ENCODE assay signal across 28 mouse cellular contexts in the genomic region with DNA sequence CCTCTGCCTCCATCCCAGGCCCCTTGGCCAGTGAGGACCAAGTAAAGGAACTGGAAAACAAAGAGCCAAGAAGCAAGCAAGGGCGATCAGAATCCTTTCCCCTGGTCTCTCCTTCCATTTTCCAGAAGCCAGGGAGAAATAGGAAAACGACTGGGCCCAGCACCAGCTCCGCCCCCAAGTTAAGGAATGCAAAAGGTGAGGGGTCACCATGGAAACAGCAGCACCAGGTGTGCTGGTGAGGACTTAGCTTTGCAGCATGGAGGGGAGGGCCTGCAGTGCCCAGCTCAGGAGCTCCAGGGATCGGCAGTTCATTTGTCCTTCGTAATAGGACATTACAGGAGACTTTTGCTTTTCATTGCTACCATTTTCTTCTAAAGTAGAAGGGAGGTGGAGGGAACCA. TPM values are rescaled to one million over a fixed set of nuclear protein-coding genes. Genes with fewer than 3 reads are reported as not detected.
DNase-seq lines count a peak whose midpoint lies in the region; ATAC-seq and TF ChIP-seq lines count a peak whose summit lies in the region.
"Had no signal": no experiment of that assay in that cellular context is flagged by ENCODE, and none has a peak within 500 bp of the region (broad histone marks: within the 10 kb centered on the region; RNA-seq: fewer than 3 reads in every experiment).

No protein-coding gene starts in this region.

- H3K4me1 ChIP-seq in lung, postnatal 0 days (ENCODE audit: insufficient read depth, low read depth, low read length): peaks cover 19% of the 10 kb centered on the region; the same call in 1 of the 2 replicates
- H3K4me1 ChIP-seq in stomach, postnatal 0 days (replicated peaks; ENCODE audit: control insufficient read depth, insufficient read depth): 0 out of 2 replicates have a peak, but pooled peaks cover 5% of the 10 kb centered on the region

- no peaks in the 10 kb centered on the region for H3K9me3 ChIP-seq in lung, postnatal 0 days (ENCODE audit: low read length)
- H3K9me3 ChIP-seq in stomach, postnatal 0 days (ENCODE audit: control insufficient read depth, low read length): no peaks in the 10 kb centered on the region
- H3K9me3 ChIP-seq: embryonic facial prominence, embryonic 15.5 days; intestine, embryonic 15.5 days; limb, embryonic 13.5 days; liver, embryonic 13.5 days; megakaryocyte, embryonic 14.5 days; midbrain, embryonic 15.5 days; neural tube, embryonic 12.5 days had no signal

- H3K4me2 ChIP-seq in lung, postnatal 0 days (replicated peaks; ENCODE audit: low read depth, low read length): no peak overlapping the region
- no peak overlapping the region for H3K4me2 ChIP-seq in stomach, postnatal 0 days (replicated peaks; ENCODE audit: low read depth)
- H3K4me2 ChIP-seq: embryonic facial prominence, embryonic 15.5 days; heart, embryonic 11.5 days; intestine, embryonic 15.5 days; limb, embryonic 13.5 days; liver, embryonic 13.5 days; midbrain, embryonic 15.5 days; neural tube, embryonic 12.5 days had no signal

- TF ChIP-seq EP300 in lung, postnatal 0 days (IDR thresholded peaks at IDR 0.05): no peak
- TF ChIP-seq EP300 in stomach, postnatal 0 days (optimal IDR thresholded peaks at IDR 0.05): no peak

- no peaks in the 10 kb centered on the region for H3K27me3 ChIP-seq in lung, postnatal 0 days (replicated peaks; ENCODE audit: insufficient read depth, low read length)
- H3K27me3 ChIP-seq in stomach, postnatal 0 days (ENCODE audit: control insufficient read depth, insufficient read depth, low read length): no peaks in the 10 kb centered on the region
- H3K27me3 ChIP-seq: embryonic facial prominence, embryonic 15.5 days; intestine, embryonic 15.5 days; limb, embryonic 13.5 days; neural tube, embryonic 12.5 days; Patski had no signal

- no peak for TF ChIP-seq CTCF in lung, postnatal 0 days (IDR thresholded peaks at IDR 0.05)
- no peak for TF ChIP-seq CTCF in stomach, postnatal 0 days (IDR thresholded peaks at IDR 0.05; ENCODE audit: low read depth)

- no peak overlapping the region for H3K9ac ChIP-seq in lung, postnatal 0 days (replicated peaks; ENCODE audit: low read depth)
- no peak overlapping the region for H3K9ac ChIP-seq in stomach, postnatal 0 days (ENCODE audit: low read length)
- H3K9ac ChIP-seq: embryonic facial prominence, embryonic 15.5 days; intestine, embryonic 15.5 days; limb, embryonic 13.5 days; liver, embryonic 13.5 days; midbrain, embryonic 15.5 days; neural tube, embryonic 12.5 days had no signal

- 0 out of 2 replicates have a peak, but pooled peaks have one; percentile 27 for ATAC-seq in lung, postnatal 0 days
- no peak for ATAC-seq in stomach, postnatal 0 days (ENCODE audit: low FRiP score, low TSS enrichment)
- ATAC-seq: activated CD4-positive, CD25-positive, alpha-beta regulatory T cell, adult 4 months; forebrain, embryonic 14.5 days; hindbrain, embryonic 16.5 days; intestine, embryonic 15.5 days; midbrain, embryonic 15.5 days; Patski had no signal

- H3K27ac ChIP-seq in lung, postnatal 0 days (ENCODE audit: low read length): no peak overlapping the region
- no peak overlapping the region for H3K27ac ChIP-seq in stomach, postnatal 0 days (replicated peaks)
- H3K27ac ChIP-seq: embryonic facial prominence, embryonic 15.5 days; intestine, embryonic 15.5 days; limb, embryonic 13.5 days; liver, embryonic 13.5 days; midbrain, embryonic 15.5 days; neural tube, embryonic 12.5 days had no signal

- no peak overlapping the region for H3K4me3 ChIP-seq in lung, postnatal 0 days (ENCODE audit: low read depth, low read length)
- no peak overlapping the region for H3K4me3 ChIP-seq in stomach, postnatal 0 days (ENCODE audit: low read depth, low read length)
- H3K4me3 ChIP-seq: embryonic facial prominence, embryonic 15.5 days; intestine, embryonic 15.5 days; limb, embryonic 13.5 days; liver, embryonic 13.5 days; megakaryocyte, embryonic 14.5 days; midbrain, embryonic 15.5 days; neural tube, embryonic 12.5 days had no signal

- WGBS in lung, postnatal 0 days: 35% methylated on average over 5 of the region's 5 CpGs
- 41% methylated on average over 5 of the region's 5 CpGs for WGBS in stomach, postnatal 0 days

- H3K36me3 ChIP-seq in lung, postnatal 0 days (ENCODE audit: insufficient read depth, low read length): no peaks in the 10 kb centered on the region
- H3K36me3 ChIP-seq in stomach, postnatal 0 days (ENCODE audit: control insufficient read depth, insufficient read depth, low read length): no peaks in the 10 kb centered on the region
- H3K36me3 ChIP-seq: embryonic facial prominence, embryonic 15.5 days; intestine, embryonic 15.5 days; limb, embryonic 13.5 days; liver, embryonic 13.5 days; midbrain, embryonic 15.5 days; neural tube, embryonic 12.5 days had no signal

- peak; percentile 31 for DNase-seq in kidney, adult 11 months
- no peak for DNase-seq in kidney, adult 18-20 months
- DNase-seq in lung, postnatal 0 days (ENCODE audit: low spot score): peak; percentile 76
- no peak for DNase-seq in lung, postnatal 25 days (ENCODE audit: low spot score)
- DNase-seq in kidney, postnatal 25 days: peak; percentile 28 to 73
- DNase-seq in stomach, postnatal 0 days (ENCODE audit: low spot score): peak; percentile 41
- no peak for DNase-seq in Muller cell, postnatal 12 days (ENCODE audit: inconsistent ontology term)
- no peak for DNase-seq in left cerebral cortex, adult 8-10 months (ENCODE audit: low spot score in 2 of 2)
- DNase-seq: adrenal gland, adult 8-10 months; cerebellum, adult 18-20 months; cerebellum, postnatal 14 days; gastrocnemius, postnatal 10 days; heart, adult 11 months; liver, embryonic 13.5 days; lung, postnatal 10 days; right cerebral cortex, postnatal 25 days; thymus, postnatal 36 days had no signal

RNA-seq across cellular contexts. Expression of a gene that starts 13.0 kb away (rescaled TPM):
- 318 and 349 TPM in 2 replicates for polyA plus RNA-seq in lung, postnatal 0 days (2015; fragmentation: Nextera tagmentation; extraction: Ambion mirVana)
- 270 and 275 TPM in 2 replicates for polyA plus RNA-seq in stomach, postnatal 0 days (2015; fragmentation: Nextera tagmentation; extraction: Ambion mirVana)
- 100 to 1,000 TPM; 128 to 154 (median 142) TPM for total RNA-seq in left cerebral cortex, adult 8-10 months (2022)

RNA-seq across cellular contexts. Expression of a gene that starts 55.9 kb away (rescaled TPM):
- 42.9 and 48.9 TPM in 2 replicates for polyA plus RNA-seq in lung, postnatal 0 days (2015; fragmentation: Nextera tagmentation; extraction: Ambion mirVana)
- 37.7 and 38.6 TPM in 2 replicates for polyA plus RNA-seq in stomach, postnatal 0 days (2015; fragmentation: Nextera tagmentation; extraction: Ambion mirVana)
- total RNA-seq in left cerebral cortex, adult 8-10 months (2022): 10 to 100 TPM; 89.9 to 93.5 (median 91.2) TPM

Comparison
In these comparisons a context has a peak if more than half of its experiments do, and no peak if none do; other contexts are left out.
1. DNase-seq: peak in kidney, adult 11 months (single experiment), lung, postnatal 0 days (single experiment), kidney, postnatal 25 days (2 of 2) and stomach, postnatal 0 days (single experiment); none in kidney, adult 18-20 months (single experiment), lung, postnatal 25 days (single experiment), Muller cell, postnatal 12 days (single experiment) and left cerebral cortex, adult 8-10 months (0 of 2).